Mouse (Mus musculus): ENCODE measurements around the gene Tgfa. TPM values are rescaled to one million over a fixed set of nuclear protein-coding genes. Genes with fewer than 3 reads are reported as not detected.

Tgfa gene
- polyA plus RNA-seq, 1 experiment from 2014 or later: 4.9 TPM

DNA sequence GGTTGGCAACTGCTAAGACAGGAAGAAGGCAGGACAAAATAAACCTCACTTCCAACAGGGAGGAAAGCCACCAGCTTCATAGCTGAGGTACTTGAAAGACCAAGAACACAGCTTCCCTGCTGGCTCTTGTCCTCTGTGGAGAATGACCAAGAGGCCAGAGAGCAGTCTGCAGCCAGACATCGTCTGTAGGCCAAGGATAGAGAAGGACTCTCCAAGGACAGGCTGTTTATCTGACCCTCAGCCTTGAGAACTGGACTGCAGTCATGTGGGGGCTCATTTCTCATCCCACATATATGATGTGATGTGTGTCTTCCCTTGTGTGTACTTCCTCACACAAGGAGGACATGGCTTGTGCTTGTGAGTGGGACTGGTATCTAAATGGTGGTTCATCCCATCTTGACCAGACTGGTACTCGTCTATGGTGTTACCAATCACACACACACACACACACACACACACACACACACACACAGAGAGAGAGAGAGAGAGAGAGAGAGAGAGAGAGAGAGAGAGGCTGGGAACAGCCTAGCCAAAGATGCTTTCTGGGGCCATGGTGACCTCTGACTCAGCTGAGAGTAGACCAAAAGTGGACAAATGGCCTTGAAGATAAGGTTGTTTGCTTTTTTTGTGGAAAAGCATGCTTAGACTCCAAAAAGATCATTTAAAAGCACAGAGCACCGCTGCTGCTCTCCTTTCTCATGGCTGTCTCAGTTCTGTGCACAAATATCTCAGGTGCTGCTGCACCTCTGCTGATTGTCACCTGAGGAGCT lies 18.0 kb downstream of the Tgfa start:
- no peak overlapping the region for H3K4me2 ChIP-seq
- WGBS: 51% methylated on average over 3 of the region's 3 CpGs
- H3K9ac ChIP-seq: no peak overlapping the region
- TF ChIP-seq CTCF (IDR thresholded peaks at IDR 0.05; ENCODE audit: low read depth): no peak
- H3K27me3 ChIP-seq (ENCODE audit: insufficient read depth, low read length): no peaks in the 10 kb centered on the region
- no peak overlapping the region for H3K27ac ChIP-seq (ENCODE audit: low read depth)
- no peak for DNase-seq
- no peak overlapping the region for H3K4me3 ChIP-seq (ENCODE audit: low read depth, low read length)
- no peaks in the 10 kb centered on the region for H3K36me3 ChIP-seq (ENCODE audit: insufficient read depth)
- no peak for ATAC-seq (ENCODE audit: insufficient read depth)
- H3K9me3 ChIP-seq (ENCODE audit: low read depth, low read length): no peaks in the 10 kb centered on the region
- no peaks in the 10 kb centered on the region for H3K4me1 ChIP-seq (ENCODE audit: insufficient read depth)

DNA sequence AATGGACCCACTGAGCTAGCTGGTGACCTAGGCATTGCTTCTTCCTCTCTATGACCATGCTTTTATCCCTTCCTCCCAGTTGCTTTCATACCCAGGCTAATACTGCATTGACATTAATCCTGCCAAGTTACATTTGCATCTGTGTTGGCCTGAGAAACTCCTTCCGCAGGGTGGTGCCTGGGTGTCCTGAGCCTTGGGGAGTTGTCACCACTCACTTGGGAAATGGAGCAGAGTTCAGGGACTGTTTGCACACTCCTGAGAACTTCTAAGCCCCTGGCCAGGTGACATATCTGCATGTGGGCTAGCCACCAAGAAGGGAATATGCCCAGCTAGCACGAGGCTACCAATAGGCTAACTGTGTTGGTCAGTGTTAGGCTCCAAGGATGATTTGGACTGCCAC lies 23.0 kb downstream of the Tgfa start:
- no peak overlapping the region for H3K9ac ChIP-seq
- no peak for ATAC-seq (ENCODE audit: insufficient read depth)
- H3K4me2 ChIP-seq: no peak overlapping the region
- DNase-seq: no peak
- no peaks in the 10 kb centered on the region for H3K4me1 ChIP-seq (ENCODE audit: insufficient read depth)
- H3K27me3 ChIP-seq (ENCODE audit: insufficient read depth, low read length): no peaks in the 10 kb centered on the region
- no peak for TF ChIP-seq CTCF (IDR thresholded peaks at IDR 0.05; ENCODE audit: low read depth)
- WGBS: 82% methylated on average over 2 of the region's 2 CpGs
- H3K4me3 ChIP-seq (ENCODE audit: low read depth, low read length): no peak overlapping the region
- H3K36me3 ChIP-seq (ENCODE audit: insufficient read depth): no peaks in the 10 kb centered on the region
- H3K9me3 ChIP-seq (ENCODE audit: low read depth, low read length): no peaks in the 10 kb centered on the region
- H3K27ac ChIP-seq (ENCODE audit: low read depth): no peak overlapping the region

DNA sequence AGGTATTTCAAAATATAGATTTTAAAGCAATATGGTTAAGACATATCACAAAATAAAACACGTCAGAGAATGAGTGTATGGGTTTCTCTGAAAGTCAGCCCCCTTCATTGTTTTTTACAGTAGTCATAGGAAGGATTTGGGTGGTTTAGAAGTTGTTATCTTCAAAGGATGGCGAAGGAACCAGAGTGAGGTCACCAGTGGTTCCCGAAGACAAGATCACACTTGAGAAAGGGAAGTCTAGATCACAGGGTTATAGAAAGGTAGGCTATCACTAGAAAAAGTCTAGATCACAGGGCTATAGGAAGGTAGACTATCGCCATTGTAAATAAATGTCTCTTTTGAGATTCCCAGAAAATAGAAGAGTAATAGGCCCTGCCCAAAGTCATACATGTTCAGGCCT lies 23.7 kb downstream of the Tgfa start:
- Histone ChIP-seq H3K9me3 (ENCODE audit: low read depth, low read length) (no peaks in the 10 kb centered on the region), H3K9ac (no peak overlapping the region), H3K36me3 (ENCODE audit: insufficient read depth) (no peaks in the 10 kb centered on the region), H3K27me3 (ENCODE audit: insufficient read depth, low read length) (no peaks in the 10 kb centered on the region), H3K4me1 (ENCODE audit: insufficient read depth) (no peaks in the 10 kb centered on the region), H3K4me3 (ENCODE audit: low read depth, low read length) (no peak overlapping the region), H3K27ac (ENCODE audit: low read depth) (no peak overlapping the region), H3K4me2 (no peak overlapping the region)
- DNase-seq (no peak), ATAC-seq (ENCODE audit: insufficient read depth) (no peak)
- WGBS: 75% methylated on average over 4 of the region's 4 CpGs
- TF ChIP-seq CTCF (IDR thresholded peaks at IDR 0.05; ENCODE audit: low read depth): no peak

DNA sequence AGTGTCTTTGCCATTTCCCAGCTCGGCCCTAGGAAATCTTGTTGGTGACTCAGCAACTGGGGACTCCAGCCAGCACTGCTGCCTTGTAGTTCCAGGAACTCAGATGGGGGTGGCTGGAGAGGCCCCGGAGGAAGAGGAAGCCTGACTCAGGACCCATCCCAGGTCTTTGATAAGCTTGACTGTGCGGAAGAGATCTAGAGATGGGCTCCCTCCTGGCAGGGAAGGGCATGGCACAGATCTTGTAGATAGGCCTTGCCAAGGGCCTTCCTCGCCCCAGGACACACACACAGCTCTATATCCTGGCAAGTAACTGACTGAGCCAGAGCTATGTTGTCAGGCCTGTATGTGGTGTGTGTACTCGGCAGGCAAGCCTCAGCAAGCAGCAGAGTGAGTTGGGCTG lies 24.5 kb downstream of the Tgfa start:
- H3K4me1 ChIP-seq (ENCODE audit: insufficient read depth): no peaks in the 10 kb centered on the region
- DNase-seq (no peak), ATAC-seq (ENCODE audit: insufficient read depth) (peak; percentile 57; the same call in 1 of the 2 replicates)
- H3K9me3 ChIP-seq (ENCODE audit: low read depth, low read length): no peaks in the 10 kb centered on the region
- no peak for TF ChIP-seq CTCF (IDR thresholded peaks at IDR 0.05; ENCODE audit: low read depth)
- peak overlapping the region; percentile 51; the same call in 1 of the 2 replicates for H3K27ac ChIP-seq (ENCODE audit: low read depth)
- no peak overlapping the region for H3K9ac ChIP-seq
- no peaks in the 10 kb centered on the region for H3K27me3 ChIP-seq (ENCODE audit: insufficient read depth, low read length)
- no peak overlapping the region for H3K4me3 ChIP-seq (ENCODE audit: low read depth, low read length)
- H3K4me2 ChIP-seq: no peak overlapping the region
- no peaks in the 10 kb centered on the region for H3K36me3 ChIP-seq (ENCODE audit: insufficient read depth)
- 66% methylated on average over 5 of the region's 5 CpGs for WGBS

DNA sequence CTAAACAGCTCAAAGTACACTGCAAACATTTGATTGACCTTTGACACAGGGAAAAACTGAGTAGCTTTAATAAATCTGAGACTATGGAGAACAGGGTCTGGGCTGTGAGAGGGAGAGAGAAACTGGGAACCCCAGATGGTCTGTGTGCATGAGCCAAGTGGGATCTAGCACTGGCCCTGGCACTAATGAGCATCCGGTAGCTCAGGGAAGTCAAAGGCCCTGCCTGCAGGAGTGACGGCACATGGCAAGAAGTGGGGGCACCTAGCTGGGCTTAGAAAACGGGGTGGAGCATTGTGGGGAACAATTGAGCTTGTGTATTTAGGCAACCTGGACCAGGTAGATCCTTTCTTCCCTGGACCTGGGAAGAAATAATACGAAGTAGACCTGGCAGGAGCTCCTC lies 25.1 kb downstream of the Tgfa start:
- Histone ChIP-seq H3K36me3 (ENCODE audit: insufficient read depth) (no peaks in the 10 kb centered on the region), H3K4me3 (ENCODE audit: low read depth, low read length) (no peak overlapping the region), H3K27me3 (ENCODE audit: insufficient read depth, low read length) (no peaks in the 10 kb centered on the region), H3K9ac (no peak overlapping the region), H3K9me3 (ENCODE audit: low read depth, low read length) (no peaks in the 10 kb centered on the region), H3K4me2 (no peak overlapping the region), H3K27ac (ENCODE audit: low read depth) (peak overlapping the region; percentile 13; the same call in 1 of the 2 replicates), H3K4me1 (ENCODE audit: insufficient read depth) (no peaks in the 10 kb centered on the region)
- TF ChIP-seq CTCF (IDR thresholded peaks at IDR 0.05; ENCODE audit: low read depth): no peak
- 43% methylated on average over 4 of the region's 4 CpGs for WGBS
- ATAC-seq (ENCODE audit: insufficient read depth) (peak; percentile 25; the same call in 1 of the 2 replicates), DNase-seq (no peak)

DNA sequence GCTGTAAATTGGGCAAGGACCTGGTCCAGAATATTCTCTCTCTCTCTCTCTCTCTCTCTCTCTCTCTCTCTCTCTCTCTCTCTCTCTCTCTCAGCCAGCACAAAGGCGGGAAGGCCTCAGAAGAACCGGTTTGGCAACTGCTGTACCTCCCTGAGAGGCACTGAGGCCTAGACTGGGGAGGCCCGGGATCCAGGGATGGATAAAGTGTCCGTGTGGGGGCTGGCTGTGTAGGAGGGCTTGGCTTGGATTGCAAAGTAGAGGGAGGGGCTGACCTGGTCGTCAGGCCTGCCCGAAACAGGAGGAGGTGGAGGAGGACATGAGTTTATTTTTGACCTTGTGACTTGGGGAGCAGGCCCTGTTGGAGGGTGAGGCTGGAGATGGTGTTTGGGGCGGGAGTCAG lies 27.4 kb downstream of the Tgfa start:
- H3K4me3 ChIP-seq (ENCODE audit: low read depth, low read length): no peak overlapping the region
- DNase-seq (peak; percentile 73), ATAC-seq (ENCODE audit: insufficient read depth) (peak; percentile 84)
- WGBS: 19% methylated on average over 7 of the region's 7 CpGs
- H3K27ac ChIP-seq (ENCODE audit: low read depth): peak overlapping the region; percentile 71; the same call in 1 of the 2 replicates
- H3K4me2 ChIP-seq: no peak overlapping the region
- TF ChIP-seq CTCF (IDR thresholded peaks at IDR 0.05; ENCODE audit: low read depth): no peak
- H3K36me3 ChIP-seq (ENCODE audit: insufficient read depth): no peaks in the 10 kb centered on the region
- H3K9me3 ChIP-seq (ENCODE audit: low read depth, low read length): no peaks in the 10 kb centered on the region
- no peaks in the 10 kb centered on the region for H3K27me3 ChIP-seq (ENCODE audit: insufficient read depth, low read length)
- H3K4me1 ChIP-seq (ENCODE audit: insufficient read depth): no peaks in the 10 kb centered on the region
- no peak overlapping the region for H3K9ac ChIP-seq

DNA sequence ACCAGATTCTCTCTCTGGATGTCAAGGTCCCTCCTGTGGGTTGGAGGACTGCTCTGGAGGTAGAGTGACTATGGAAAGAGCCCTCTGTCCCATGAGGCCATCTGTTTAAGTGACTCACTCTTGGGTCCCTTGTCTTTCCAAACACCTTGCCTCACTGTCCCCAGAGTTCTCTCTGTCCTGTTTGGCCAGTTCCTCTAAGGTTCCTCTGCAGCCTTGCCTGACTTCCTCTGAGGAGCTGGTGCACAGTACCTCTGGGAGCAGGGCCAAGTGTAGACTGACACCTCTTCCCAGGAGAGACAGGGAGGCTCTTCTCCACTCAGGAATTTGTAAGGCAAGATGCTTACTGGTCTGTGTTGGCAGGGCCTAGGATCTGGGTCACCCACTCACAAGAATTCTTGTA lies 30.6 kb downstream of the Tgfa start:
- Histone ChIP-seq H3K4me1 (ENCODE audit: insufficient read depth) (no peaks in the 10 kb centered on the region), H3K4me3 (ENCODE audit: low read depth, low read length) (no peak overlapping the region), H3K9ac (no peak overlapping the region), H3K27me3 (ENCODE audit: insufficient read depth, low read length) (no peaks in the 10 kb centered on the region), H3K36me3 (ENCODE audit: insufficient read depth) (no peaks in the 10 kb centered on the region), H3K9me3 (ENCODE audit: low read depth, low read length) (no peaks in the 10 kb centered on the region), H3K27ac (ENCODE audit: low read depth) (no peak overlapping the region), H3K4me2 (no peak overlapping the region)
- no peak for ATAC-seq (ENCODE audit: insufficient read depth)
- no peak for DNase-seq
- no peak for TF ChIP-seq CTCF (IDR thresholded peaks at IDR 0.05; ENCODE audit: low read depth)

Measured in lung, embryonic 14.5 days (tissue).